Mouse (Mus musculus) ES-Bruce4 (cell line): ENCODE data around the gene Inpp5d. TPM values are rescaled to one million over a fixed set of nuclear protein-coding genes. Genes with fewer than 3 reads are reported as not detected.

ENCODE experiments used
- H3K27ac ChIP-seq: 2 replicates; pipeline ENCODE4 v1.5.1; 2012; ENCODE audit warnings: low read length, inconsistent platforms; ENCODE audit not compliant: insufficient read depth
- H3K27me3 ChIP-seq: 2 replicates; pipeline ENCODE4 v1.6.1; 2012; ENCODE audit warnings: mild to moderate bottlenecking, low read length, inconsistent platforms; ENCODE audit not compliant: control insufficient read depth, poor library complexity, insufficient read depth, severe bottlenecking
- H3K36me3 ChIP-seq: 2 replicates; pipeline ENCODE4 v1.6.1; 2012; ENCODE audit warnings: inconsistent platforms, mild to moderate bottlenecking, low read length, moderate library complexity; ENCODE audit not compliant: control insufficient read depth, poor library complexity, insufficient read depth, severe bottlenecking
- H3K4me1 ChIP-seq: one replicate; pipeline ENCODE4 v1.8.1; 2011; ENCODE audit warnings: low read length; ENCODE audit not compliant: control insufficient read depth, insufficient read depth
- H3K4me3 ChIP-seq: 2 replicates; pipeline ENCODE4 v1.5.1; 2011; ENCODE audit warnings: low read depth, mild to moderate bottlenecking, low read length
- H3K9ac ChIP-seq: 2 replicates; pipeline ENCODE4 v1.6.1; 2012; ENCODE audit warnings: low read depth, mild to moderate bottlenecking, inconsistent platforms; ENCODE audit not compliant: poor library complexity, severe bottlenecking
- H3K9me3 ChIP-seq: replicated peaks from 2 replicates; pipeline ENCODE4 v1.6.1; 2012; ENCODE audit warnings: mild to moderate bottlenecking, low read length, inconsistent platforms; ENCODE audit not compliant: control insufficient read depth, poor library complexity, insufficient read depth, severe bottlenecking
- CTCF ChIP-seq: IDR thresholded peaks from one replicate; pipeline ENCODE4 v1.8.1; 2011; ENCODE audit warnings: low read depth, low read length
- EP300 ChIP-seq: IDR thresholded peaks from 2 replicates; pipeline ENCODE4 v1.6.1; 2011; ENCODE audit warnings: low read depth, low read length; ENCODE audit not compliant: insufficient read depth
- POLR2A ChIP-seq: IDR thresholded peaks from one replicate; pipeline ENCODE4 v1.8.1; 2011; ENCODE audit warnings: low read length; ENCODE audit not compliant: insufficient read depth
- polyA plus RNA-seq: library from polyadenylated mRNA; stranded (reverse); fragments of >200 nt; gene quantifications from 2 replicates; pipeline ENCODE4 v1.2.4, GENCODE M21; 2011; ENCODE audit warnings: low read depth; ENCODE audit not compliant: missing spikeins, insufficient read depth, insufficient read length

The Inpp5d gene
- polyA plus RNA-seq, 1 experiment: 16.8 TPM

- H3K9ac ChIP-seq: no peak overlapping the region
- peaks cover 8% of the 10 kb centered on the region for H3K4me1 ChIP-seq
- H3K27me3 ChIP-seq: no peaks in the 10 kb centered on the region
- H3K4me3 ChIP-seq: no peak overlapping the region
- peaks cover 8% of the 10 kb centered on the region; the same call in 1 of the 2 replicates for H3K9me3 ChIP-seq
- H3K36me3 ChIP-seq: peaks cover 48% of the 10 kb centered on the region
- H3K27ac ChIP-seq: no peak overlapping the region
- TF ChIP-seq POLR2A: no peak
- TF ChIP-seq CTCF: no peak
These were observed 66.2 kb downstream of the Inpp5d start for GRCm38 (mm10) chr1:87686351-87686750.

DNA sequence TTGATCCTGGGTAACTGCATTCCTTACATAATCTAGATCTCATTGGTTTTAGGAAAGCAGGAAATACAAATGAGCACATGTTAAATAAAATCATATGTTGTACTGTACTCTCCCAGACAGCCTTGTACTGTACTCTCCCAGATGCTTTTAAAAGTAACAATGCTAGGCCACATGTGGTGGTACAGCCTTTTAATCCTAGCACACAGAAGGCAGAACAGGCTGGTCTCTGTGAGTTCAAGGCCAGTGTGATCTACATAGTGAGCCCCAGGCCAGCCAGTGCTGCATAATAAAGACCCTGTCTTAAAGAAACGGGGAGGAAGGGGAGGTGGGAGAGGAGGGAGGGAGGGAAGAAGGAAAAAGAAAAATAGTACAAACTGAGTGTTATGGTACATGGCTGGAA lies 66.9 kb downstream of the Inpp5d start:
- peaks cover 8% of the 10 kb centered on the region for H3K4me1 ChIP-seq
- H3K4me3 ChIP-seq: no peak overlapping the region
- H3K9me3 ChIP-seq: peaks cover 8% of the 10 kb centered on the region; the same call in 1 of the 2 replicates
- H3K36me3 ChIP-seq: peaks cover 50% of the 10 kb centered on the region
- H3K9ac ChIP-seq: no peak overlapping the region
- no peak overlapping the region for H3K27ac ChIP-seq
- TF ChIP-seq EP300 (peak; percentile 49; the same call in 1 of the 2 replicates), CTCF (no peak)
- H3K27me3 ChIP-seq: no peaks in the 10 kb centered on the region

GRCm38 (mm10) chr1:87689661-87690341 lies 69.7 kb downstream of the Inpp5d start:
- Histone ChIP-seq H3K36me3 (peaks cover 37% of the 10 kb centered on the region), H3K4me3 (no peak overlapping the region), H3K4me1 (peaks cover 8% of the 10 kb centered on the region), H3K9me3 (no peaks in the 10 kb centered on the region), H3K27ac (peak overlapping the region; percentile 48; the same call in 1 of the 2 replicates), H3K9ac (no peak overlapping the region), H3K27me3 (no peaks in the 10 kb centered on the region)
- no peak for TF ChIP-seq CTCF
- no peak for TF ChIP-seq EP300
- TF ChIP-seq POLR2A: no peak

DNA sequence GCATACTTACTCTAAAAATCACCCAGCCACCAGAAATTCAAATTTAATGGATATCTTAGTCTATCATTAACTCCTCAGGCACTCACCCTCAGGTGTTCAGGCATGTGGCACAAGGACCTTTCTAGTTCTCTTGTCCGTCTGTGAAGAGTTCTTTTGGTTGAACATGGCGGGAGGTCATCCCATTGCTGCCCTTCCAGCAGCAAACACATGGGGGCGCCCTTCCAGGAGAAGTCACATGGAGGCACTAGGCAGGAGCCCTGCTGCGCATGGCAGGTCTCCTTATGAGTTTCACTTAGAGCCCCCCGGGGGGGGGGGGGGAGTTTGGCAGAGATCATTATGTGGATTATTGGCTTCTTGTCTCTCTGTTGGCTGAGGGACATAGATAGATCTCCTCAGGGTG lies 76.2 kb downstream of the Inpp5d start:
- no peaks in the 10 kb centered on the region for H3K9me3 ChIP-seq

DNA sequence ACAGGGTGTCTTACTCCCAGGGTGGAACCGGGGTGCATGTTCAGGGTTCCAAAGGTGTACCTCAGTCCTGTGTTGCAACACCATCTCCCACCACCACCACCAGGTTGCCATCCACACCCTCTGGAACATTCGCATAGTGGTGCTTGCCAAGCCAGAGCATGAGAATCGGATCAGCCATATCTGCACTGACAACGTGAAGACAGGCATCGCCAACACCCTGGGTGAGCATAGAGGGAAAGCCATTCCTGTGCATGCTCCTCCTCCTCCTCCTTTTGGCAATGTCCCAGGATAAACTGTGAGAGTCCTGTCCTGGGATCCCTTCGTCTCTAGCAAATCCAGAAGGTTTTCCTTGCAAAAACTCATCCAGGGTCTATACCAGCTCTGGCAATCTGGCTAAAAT lies 77.9 kb downstream of the Inpp5d start:
- Histone ChIP-seq H3K9ac (no peak overlapping the region), H3K27me3 (no peaks in the 10 kb centered on the region), H3K36me3 (peaks cover 54% of the 10 kb centered on the region), H3K4me3 (no peak overlapping the region), H3K9me3 (no peaks in the 10 kb centered on the region), H3K27ac (no peak overlapping the region), H3K4me1 (no peaks in the 10 kb centered on the region)
- TF ChIP-seq CTCF (no peak), EP300 (no peak), POLR2A (no peak)

More for the DNA sequence above, 76.2 kb downstream of the Inpp5d start:
- Histone ChIP-seq H3K27me3 (no peaks in the 10 kb centered on the region), H3K27ac (no peak overlapping the region), H3K9ac (no peak overlapping the region), H3K4me1 (no peaks in the 10 kb centered on the region), H3K4me3 (no peak overlapping the region), H3K36me3 (peaks cover 55% of the 10 kb centered on the region)
- TF ChIP-seq EP300: no peak
- peak; percentile 59 for TF ChIP-seq CTCF

DNA sequence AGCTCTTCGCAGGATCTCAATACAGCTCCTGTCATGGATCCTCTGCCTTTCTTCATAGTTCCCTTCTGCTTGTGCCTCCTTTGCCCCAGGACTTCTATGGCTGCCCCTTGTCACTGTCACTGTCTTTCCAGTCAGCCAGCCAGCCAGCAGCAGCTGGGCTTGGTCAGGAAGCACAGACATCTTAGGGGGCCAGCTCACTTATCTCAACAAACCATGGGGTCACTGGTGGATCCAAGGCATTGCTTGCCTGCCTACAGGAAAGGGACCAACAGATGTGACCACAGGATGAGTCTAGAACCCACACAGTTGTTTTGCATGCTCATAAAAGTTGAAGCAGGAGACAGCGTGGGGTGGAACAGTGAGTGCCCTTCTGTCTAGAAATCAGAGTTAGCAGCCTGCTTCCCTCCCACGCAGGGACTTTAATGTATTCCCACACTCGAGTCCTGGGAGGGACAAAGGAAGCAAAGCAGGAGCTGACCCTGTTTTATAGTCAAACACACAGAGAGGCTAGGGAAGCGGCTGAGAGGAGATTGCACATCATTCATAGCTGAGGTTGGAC lies 79.9 kb downstream of the Inpp5d start:
- no peak overlapping the region for H3K4me3 ChIP-seq
- no peak overlapping the region for H3K9ac ChIP-seq
- no peaks in the 10 kb centered on the region for H3K9me3 ChIP-seq
- TF ChIP-seq EP300 (no peak), POLR2A (no peak)
- H3K27me3 ChIP-seq: no peaks in the 10 kb centered on the region
- no peaks in the 10 kb centered on the region for H3K4me1 ChIP-seq
- H3K36me3 ChIP-seq: peaks cover 61% of the 10 kb centered on the region
- H3K27ac ChIP-seq: no peak overlapping the region
